Mouse (Mus musculus) T-cell, adult 2 months (primary cell): ENCODE data around the gene Ucn3.

Experiments
- DNase-seq: peaks from one replicate; pipeline ENCODE4 v3.0.0; 2022; ENCODE audit warnings: low spot score

Ucn3 gene

DNA sequence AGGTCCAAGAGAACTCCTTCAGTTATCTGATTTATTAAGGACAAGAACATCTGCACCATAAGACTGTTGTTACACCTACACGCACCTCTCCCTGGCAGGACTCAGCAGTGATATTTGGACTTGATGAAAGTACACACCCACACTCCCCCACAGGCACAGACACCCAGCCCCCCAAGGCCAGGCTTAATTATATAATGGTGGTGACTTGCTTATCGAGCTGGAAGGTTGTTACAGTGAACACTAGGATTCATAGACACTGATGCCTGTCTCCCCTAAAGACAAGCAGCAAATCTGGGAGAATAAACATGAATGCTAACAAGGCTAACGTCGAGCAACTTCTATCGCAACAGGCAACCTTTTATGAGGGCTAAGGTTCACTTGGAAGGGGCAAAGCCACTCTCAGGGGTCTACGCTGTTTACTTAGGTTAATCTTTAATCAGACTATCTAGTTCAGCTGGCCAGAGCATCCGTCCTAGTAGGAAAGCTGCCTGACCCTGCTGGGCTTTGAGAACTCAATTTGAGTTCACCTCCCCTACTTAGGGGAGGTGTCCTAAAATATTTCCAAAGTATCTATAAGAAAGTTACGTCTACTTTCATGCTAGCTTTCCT is 53.6 kb downstream of the Ucn3 start:
- DNase-seq = no peak
